Mouse (Mus musculus) cerebellum, adult 9-11 months (tissue): ENCODE measurements at regions not wholly inside any gene's neighbourhood (a gene's known extent, or its start where the extent isn't known, plus 50 kb on each side); places are given as distances from the start of the nearest gene placed in this dataset.

Source experiments
- DNase-seq: peaks from one replicate; pipeline ENCODE4 v3.0.0; 2022

DNA sequence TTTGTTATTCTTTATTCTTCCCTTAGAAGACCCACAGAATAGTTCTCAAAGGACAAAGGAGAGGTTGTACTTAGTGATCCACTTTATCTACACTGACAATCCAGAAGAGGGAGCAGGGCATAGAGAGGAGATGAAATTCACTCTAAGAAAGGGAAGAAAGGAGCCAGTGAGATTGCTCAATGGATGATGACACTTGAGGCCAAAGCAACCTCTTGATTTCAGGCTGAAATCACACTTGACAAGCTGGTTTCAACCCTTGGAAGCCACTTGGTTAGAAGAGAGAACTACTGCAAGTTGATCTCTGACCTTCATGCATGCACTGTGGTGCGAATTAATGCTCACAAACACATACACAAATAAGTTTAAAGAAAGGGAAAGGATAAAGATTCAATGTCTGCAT, 66.5 kb downstream of the Ccnl1 start:
- DNase-seq, result no peak

DNA sequence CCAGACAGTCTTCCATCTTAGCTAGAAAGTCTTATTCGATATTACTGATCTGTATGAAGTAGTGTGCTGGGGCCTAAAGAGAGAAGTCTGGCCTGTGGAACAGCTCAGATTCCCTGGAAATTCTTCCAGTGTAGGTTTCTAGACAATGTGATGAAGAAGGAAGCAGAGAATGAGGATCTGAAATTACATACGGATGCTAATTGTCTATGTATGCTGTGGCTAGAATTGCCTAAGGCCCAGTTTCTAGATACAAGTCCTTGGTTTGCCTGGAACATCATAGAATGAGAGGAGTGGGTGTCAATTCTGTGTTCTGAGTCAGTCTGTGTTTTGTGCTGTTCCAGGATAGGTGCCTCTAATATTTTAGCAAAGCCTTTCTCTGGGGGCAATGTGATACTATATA, 66.9 kb downstream of the Ccnl1 start:
- no peak for DNase-seq

DNA sequence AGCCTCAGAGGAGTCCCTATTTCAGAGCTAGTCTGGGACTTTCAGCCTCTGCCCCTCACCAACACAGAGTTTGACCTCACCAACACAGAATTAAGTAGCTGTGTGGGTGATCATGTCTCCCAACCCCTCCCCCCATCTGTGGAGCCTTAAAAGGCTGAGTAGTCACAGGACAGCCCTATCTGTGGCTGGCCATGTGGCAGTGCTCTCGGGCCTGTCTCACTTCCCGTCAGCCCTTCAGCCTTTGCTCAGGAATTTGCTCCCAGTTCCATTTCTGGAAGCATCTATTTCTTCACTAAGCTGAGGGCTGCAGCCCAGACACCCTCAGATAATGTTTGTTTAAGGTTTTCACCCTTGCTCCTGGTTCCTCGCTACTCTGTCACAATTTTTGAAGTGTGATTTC, 69.1 kb downstream of the Ccnl1 start:
- DNase-seq, result no peak

DNA sequence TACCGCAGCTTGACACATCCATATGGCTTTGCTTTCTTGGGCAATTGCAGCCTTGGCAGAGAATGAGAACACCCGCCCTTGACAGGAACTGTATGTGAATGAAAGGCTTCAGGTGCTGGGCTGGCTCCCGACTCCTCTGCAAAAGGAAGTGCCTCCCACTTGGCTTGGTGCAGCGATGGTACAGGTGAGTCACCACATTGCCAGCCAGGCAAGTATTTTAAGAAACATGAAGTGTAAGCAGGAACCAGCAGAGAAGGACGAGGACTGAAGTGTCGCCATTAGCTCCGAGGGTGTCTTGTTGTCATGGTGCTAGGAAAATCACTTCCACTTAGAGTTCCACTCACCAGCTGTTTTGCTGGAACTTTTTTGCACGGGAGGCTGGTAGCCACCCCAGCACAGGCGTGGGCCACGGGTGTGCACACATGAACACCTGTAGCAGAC, 73.5 kb downstream of the Ccnl1 start:
- DNase-seq, result peak; percentile 67

DNA sequence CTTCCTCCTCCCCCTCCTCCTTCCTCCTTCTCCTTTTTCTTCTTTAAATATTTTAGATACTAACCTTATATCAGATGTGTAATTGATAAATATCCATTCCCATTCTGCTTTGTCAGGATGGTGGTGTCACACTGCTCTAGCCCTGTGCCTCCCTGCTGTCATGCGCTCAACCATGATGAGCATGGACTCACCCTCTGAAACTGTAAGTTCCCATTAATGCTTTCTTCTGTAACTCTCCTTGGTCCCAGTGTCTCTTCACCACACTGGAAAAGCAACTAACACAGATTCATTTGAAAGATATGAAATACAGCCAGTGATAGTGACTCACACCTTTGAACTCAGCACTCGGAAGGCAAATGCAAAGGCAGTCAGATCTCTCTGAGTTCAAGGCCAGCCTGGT, 75.9 kb downstream of the Ccnl1 start:
- no peak for DNase-seq
